ENCODE assay signal across 8 mouse cellular contexts in genomic region chrX:133734984-133735383, GRCm38 (mm10). TPM values are rescaled to one million over a fixed set of nuclear protein-coding genes. Genes with fewer than 3 reads are reported as not detected.
DNase-seq lines count a peak whose midpoint lies in the region; ATAC-seq and TF ChIP-seq lines count a peak whose summit lies in the region.

No protein-coding gene starts in this region.

- POLR2A ChIA-PET in Patski (lab: Charles Lee): no interaction called here

- no peak for TF ChIP-seq POLR2A in heart, adult 2 months (IDR thresholded peaks at IDR 0.05; ENCODE audit: insufficient read depth, low read depth, low read length)
- TF ChIP-seq POLR2A in limb, embryonic 14.5 days (IDR thresholded peaks at IDR 0.05; ENCODE audit: borderline replicate concordance, extremely low read depth, insufficient read depth, insufficient read length): no peak

- DNase-seq in heart, adult 2 months: peak; percentile 34 to 50
- DNase-seq in heart, postnatal 25 days (ENCODE audit: low spot score): no peak
- DNase-seq in 3134 (ENCODE audit: extremely low read depth, insufficient read length, low spot score) (peak; percentile 0), Patski (ENCODE audit: low read depth, low spot score) (no peak)
- DNase-seq in forelimb bud, embryonic 11.5 days (ENCODE audit: low read depth, low spot score): peak; percentile 24
- DNase-seq in limb, embryonic 14.5 days (ENCODE audit: low spot score): peak; percentile 9
- peak; percentile 6 for DNase-seq in right cerebral cortex, postnatal 4 days

- no peak overlapping the region for H3K9ac ChIP-seq in heart, adult 2 months (ENCODE audit: low read depth, low read length)
- H3K9ac ChIP-seq in limb, embryonic 14.5 days (ENCODE audit: low read depth, low read length, severe bottlenecking): no peak overlapping the region

- WGBS in heart, adult 2 months: 55% methylated on average over 6 of the region's 6 CpGs
- WGBS in limb, embryonic 14.5 days: 43% methylated on average over 6 of the region's 6 CpGs

- no peak overlapping the region for H3K27ac ChIP-seq in heart, adult 2 months
- H3K27ac ChIP-seq in limb, embryonic 14.5 days (replicated peaks; ENCODE audit: low read depth, low read length): no peak overlapping the region

- no peak overlapping the region for H3K4me3 ChIP-seq in heart, adult 2 months
- H3K4me3 ChIP-seq in limb, embryonic 14.5 days (replicated peaks; ENCODE audit: low read length): no peak overlapping the region

- H3K27me3 ChIP-seq in heart, adult 2 months (ENCODE audit: control insufficient read depth, insufficient read depth, low read length): no peaks in the 10 kb centered on the region
- H3K27me3 ChIP-seq in Patski: peaks cover 37% of the 10 kb centered on the region
- H3K27me3 ChIP-seq in limb, embryonic 14.5 days (ENCODE audit: control insufficient read depth, insufficient read depth, low read length): no peaks in the 10 kb centered on the region

- no peaks in the 10 kb centered on the region for H3K79me2 ChIP-seq in heart, adult 2 months (replicated peaks; ENCODE audit: control insufficient read depth, insufficient read depth, low read length)

- no peak for ATAC-seq in Patski
- ATAC-seq in limb, embryonic 14.5 days (ENCODE audit: low FRiP score, low read depth): no peak
- no peak for ATAC-seq in cerebellum, adult (ENCODE audit: insufficient number of reproducible peaks, low FRiP score, low TSS enrichment)

- in situ Hi-C loops in Patski (cut with MboI; ENCODE audit: low pct_unique_long_range_greater_than_20kb): no loop called here

- no peaks in the 10 kb centered on the region for H3K9me3 ChIP-seq in limb, embryonic 14.5 days (ENCODE audit: control insufficient read depth, low read length)

- CTCF ChIA-PET in Patski (lab: Charles Lee): no interaction called here

- peak; percentile 85 for TF ChIP-seq CTCF in heart, adult 2 months (IDR thresholded peaks at IDR 0.05)
- TF ChIP-seq CTCF in Patski (IDR thresholded peaks at IDR 0.05): peak; percentile 79

- no peaks in the 10 kb centered on the region for H3K4me1 ChIP-seq in heart, adult 2 months (ENCODE audit: control insufficient read depth, insufficient read depth, low read length)
- H3K4me1 ChIP-seq in limb, embryonic 14.5 days (ENCODE audit: control insufficient read depth, insufficient read depth, low read length): no peaks in the 10 kb centered on the region

- intact Hi-C loops in heart, adult 2 months (cut with DNase I): no loop called here
- intact Hi-C loops in heart, postnatal 25 days (cut with DNase I): loop anchor here (5.0 to 10.0 kb wide), 3 partner anchors 47 to 280 kb away; partner anchors contain the start of gene Tspan6

- H3K4me2 ChIP-seq in limb, embryonic 14.5 days (replicated peaks; ENCODE audit: low read depth, low read length, severe bottlenecking): no peak overlapping the region

- no peak for TF ChIP-seq EP300 in heart, adult 2 months (IDR thresholded peaks at IDR 0.05; ENCODE audit: insufficient read depth, low read depth, low read length)

- no peaks in the 10 kb centered on the region for H3K36me3 ChIP-seq in heart, adult 2 months (ENCODE audit: control insufficient read depth, insufficient read depth, low read length)
- H3K36me3 ChIP-seq in limb, embryonic 14.5 days (ENCODE audit: control insufficient read depth, insufficient read depth, low read length): no peaks in the 10 kb centered on the region

RNA-seq across cellular contexts. Expression of gene Pcdh19, which starts 46.2 kb away (rescaled TPM):
- 1 to 10 TPM; 7.9 to 8.5 TPM for total RNA-seq in heart, adult 2 months (2021)
- polyA plus RNA-seq in heart, adult 2 months (2012; rRNA removed): 1.9 and 3.1 TPM in 2 replicates
- total RNA-seq in heart, postnatal 25 days (2021): 1 to 10 TPM; 8.9 to 9.1 TPM
- 2.9 TPM for polyA plus RNA-seq in Patski (2021)
- 5.0 and 5.7 TPM in 2 replicates for polyA plus RNA-seq in limb, embryonic 14.5 days (2012; rRNA removed)
- polyA plus RNA-seq in limb, embryonic 14.5 days (2014; fragmentation: Nextera tagmentation; extraction: Ambion mirVana): 7.6 and 10.7 TPM in 2 replicates

Comparison
In these comparisons a context has a peak if more than half of its experiments do, and no peak if none do; other contexts are left out.
1. DNase-seq: peak in heart, adult 2 months (2 of 2), 3134 (single experiment), forelimb bud, embryonic 11.5 days (single experiment), limb, embryonic 14.5 days (single experiment) and right cerebral cortex, postnatal 4 days (single experiment); none in heart, postnatal 25 days (single experiment) and Patski (single experiment).